Mouse (Mus musculus): ENCODE data around the gene Svop. TPM values are rescaled to one million over a fixed set of nuclear protein-coding genes. Genes with fewer than 3 reads are reported as not detected.
A peak's percentile ranks its signal among the peaks of the same experiment; 100 is the strongest.

Svop gene
- polyA plus RNA-seq, 1 experiment from 2014 or later = 1.4 TPM

DNA sequence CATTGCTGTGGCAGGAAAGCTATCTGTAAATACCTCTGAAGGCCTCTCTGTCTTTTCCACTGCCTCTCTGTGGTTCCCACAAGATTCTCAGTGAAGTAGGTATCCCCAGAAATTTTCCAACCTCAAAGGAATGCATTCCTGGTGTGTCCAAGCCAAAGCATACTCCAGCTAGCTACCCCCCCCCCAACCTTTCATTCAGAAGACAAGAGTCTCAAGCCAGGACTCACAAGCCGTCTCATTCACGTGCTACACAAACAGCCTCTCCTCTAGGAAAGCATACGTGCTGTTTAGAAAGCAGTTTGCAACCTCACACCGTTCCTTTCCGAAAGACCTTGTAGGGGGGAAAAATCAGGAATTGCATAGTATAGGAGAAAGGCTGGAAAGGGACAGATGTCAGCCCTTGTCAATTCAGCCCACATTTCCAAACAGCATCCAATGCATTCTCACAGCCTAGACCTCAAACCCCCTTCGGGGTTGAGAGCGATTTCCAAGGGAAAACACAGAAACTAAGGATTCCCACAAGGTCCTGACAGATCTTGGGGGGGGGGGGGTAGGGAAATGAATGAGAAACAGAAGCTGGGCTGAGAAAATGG is 853 bp downstream of the Svop start:
- Histone ChIP-seq H3K27ac (ENCODE audit: low read depth, low read length) (no peak overlapping the region), H3K4me1 (replicated peaks; ENCODE audit: control insufficient read depth, insufficient read depth, low read length) (no peaks in the 10 kb centered on the region), H3K9ac (ENCODE audit: low read depth, low read length) (no peak overlapping the region), H3K4me2 (replicated peaks; ENCODE audit: low read depth) (no peak overlapping the region), H3K27me3 (replicated peaks; ENCODE audit: control insufficient read depth, insufficient read depth, low read length) (peaks cover 11% of the 10 kb centered on the region; the same call in 1 of the 2 replicates), H3K4me3 (ENCODE audit: low read depth, low read length) (no peak overlapping the region), H3K9me3 (ENCODE audit: control insufficient read depth) (no peaks in the 10 kb centered on the region), H3K36me3 (ENCODE audit: control insufficient read depth, insufficient read depth) (no peaks in the 10 kb centered on the region)
- ATAC-seq = no peak
- 29% methylated on average over 7 of the region's 7 CpGs for WGBS
- TF ChIP-seq CTCF (IDR thresholded peaks at IDR 0.05; ENCODE audit: low read depth) = no peak

DNA sequence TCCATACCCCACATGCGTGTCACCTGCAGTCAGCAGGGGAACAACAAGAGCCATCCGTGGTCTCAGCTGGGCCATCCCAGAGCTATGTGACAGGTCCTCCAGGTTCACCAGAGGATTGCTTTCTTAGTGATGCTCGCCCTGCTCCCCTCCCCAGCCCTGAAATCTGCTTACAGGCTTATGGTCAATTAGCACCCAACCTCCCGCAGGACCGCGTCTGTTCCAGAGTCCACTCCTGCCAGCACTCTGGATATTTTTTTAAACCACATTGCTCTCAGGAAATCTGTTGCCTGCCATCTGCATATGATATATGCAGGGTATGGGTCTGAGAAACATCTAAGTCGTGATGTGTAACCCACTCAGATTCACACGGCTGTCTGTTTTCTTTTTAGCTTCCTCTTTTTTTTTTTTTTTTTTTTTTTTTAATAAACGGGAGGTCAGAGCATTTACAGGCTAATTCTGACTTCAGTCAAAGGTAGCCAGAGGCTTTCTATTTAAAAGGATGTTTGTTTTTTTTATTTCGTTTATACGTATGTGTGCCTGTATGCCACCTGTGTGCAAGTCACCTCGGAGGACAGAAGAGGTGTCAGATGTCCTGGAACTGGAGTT is 3.4 kb downstream of the Svop start:
- Histone ChIP-seq H3K4me3 (ENCODE audit: low read depth, low read length) (no peak overlapping the region), H3K27me3 (replicated peaks; ENCODE audit: control insufficient read depth, insufficient read depth, low read length) (peaks cover 11% of the 10 kb centered on the region; the same call in 1 of the 2 replicates), H3K4me1 (replicated peaks; ENCODE audit: control insufficient read depth, insufficient read depth, low read length) (no peaks in the 10 kb centered on the region), H3K27ac (ENCODE audit: low read depth, low read length) (no peak overlapping the region), H3K36me3 (ENCODE audit: control insufficient read depth, insufficient read depth) (no peaks in the 10 kb centered on the region), H3K4me2 (replicated peaks; ENCODE audit: low read depth) (no peak overlapping the region), H3K9me3 (ENCODE audit: control insufficient read depth) (no peaks in the 10 kb centered on the region), H3K9ac (ENCODE audit: low read depth, low read length) (no peak overlapping the region)
- no peak for ATAC-seq
- TF ChIP-seq CTCF (IDR thresholded peaks at IDR 0.05; ENCODE audit: low read depth) = no peak
- WGBS = 71% methylated on average over 12 of the region's 12 CpGs

DNA sequence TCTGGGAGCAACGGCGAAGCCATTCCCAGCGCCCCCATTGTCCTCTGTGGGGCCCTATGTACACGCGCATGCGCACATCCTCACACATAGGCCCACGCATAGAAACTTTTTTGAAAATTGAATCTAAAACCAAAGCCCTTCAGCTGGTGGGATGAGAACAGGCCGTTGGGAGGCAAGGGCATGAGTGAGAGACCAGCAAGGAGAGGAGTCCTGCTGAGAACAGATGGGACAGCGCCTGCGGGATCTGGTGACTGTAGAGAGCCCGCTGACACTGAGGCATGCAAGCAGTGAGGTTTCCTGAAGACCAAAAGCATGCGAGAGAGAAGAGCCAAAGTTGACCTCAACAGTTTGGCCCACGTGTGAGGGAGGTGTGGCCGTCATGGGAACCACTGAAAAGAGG is 5.9 kb downstream of the Svop start:
- WGBS = 78% methylated on average over 14 of the region's 14 CpGs
- ATAC-seq = no peak
- TF ChIP-seq CTCF (IDR thresholded peaks at IDR 0.05; ENCODE audit: low read depth) = no peak

DNA sequence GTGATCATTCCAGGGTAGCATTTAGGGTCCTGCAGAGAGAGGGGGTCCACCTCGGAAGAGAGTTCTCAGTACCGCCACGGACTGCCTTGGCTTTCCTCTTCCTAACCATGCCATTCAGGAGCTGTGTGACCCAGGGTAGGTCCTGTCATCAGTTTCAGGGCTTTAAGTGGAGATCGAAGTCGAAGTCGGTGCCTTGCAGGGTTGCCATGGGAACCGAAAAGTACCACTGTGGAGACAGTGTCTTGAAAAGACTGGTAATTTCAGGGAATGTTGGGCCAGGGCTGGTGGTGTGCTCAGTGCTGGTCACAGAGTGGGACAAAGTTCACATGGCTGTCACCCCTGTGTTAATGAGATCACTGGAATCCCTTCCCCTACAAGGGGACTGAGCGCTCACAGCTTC is 14.4 kb downstream of the Svop start:
- Histone ChIP-seq H3K4me3 (ENCODE audit: low read depth, low read length) (no peak overlapping the region), H3K4me1 (replicated peaks; ENCODE audit: control insufficient read depth, insufficient read depth, low read length) (no peaks in the 10 kb centered on the region), H3K36me3 (ENCODE audit: control insufficient read depth, insufficient read depth) (no peaks in the 10 kb centered on the region), H3K27ac (ENCODE audit: low read depth, low read length) (no peak overlapping the region), H3K4me2 (replicated peaks; ENCODE audit: low read depth) (no peak overlapping the region), H3K9ac (ENCODE audit: low read depth, low read length) (no peak overlapping the region), H3K9me3 (ENCODE audit: control insufficient read depth) (no peaks in the 10 kb centered on the region), H3K27me3 (replicated peaks; ENCODE audit: control insufficient read depth, insufficient read depth, low read length) (no peaks in the 10 kb centered on the region)
- 77% methylated on average over 8 of the region's 8 CpGs for WGBS
- TF ChIP-seq CTCF (IDR thresholded peaks at IDR 0.05; ENCODE audit: low read depth) = no peak
- no peak for ATAC-seq

More for the DNA sequence above, 5.9 kb downstream of the Svop start:
- no peak overlapping the region for H3K9ac ChIP-seq (ENCODE audit: low read depth, low read length)
- H3K27ac ChIP-seq (ENCODE audit: low read depth, low read length) = no peak overlapping the region
- H3K4me1 ChIP-seq (replicated peaks; ENCODE audit: control insufficient read depth, insufficient read depth, low read length) = no peaks in the 10 kb centered on the region
- H3K4me2 ChIP-seq (replicated peaks; ENCODE audit: low read depth) = no peak overlapping the region
- H3K27me3 ChIP-seq (replicated peaks; ENCODE audit: control insufficient read depth, insufficient read depth, low read length) = peaks cover 1% of the 10 kb centered on the region; the same call in 1 of the 2 replicates
- H3K36me3 ChIP-seq (ENCODE audit: control insufficient read depth, insufficient read depth) = no peaks in the 10 kb centered on the region
- no peak overlapping the region for H3K4me3 ChIP-seq (ENCODE audit: low read depth, low read length)
- no peaks in the 10 kb centered on the region for H3K9me3 ChIP-seq (ENCODE audit: control insufficient read depth)

DNA sequence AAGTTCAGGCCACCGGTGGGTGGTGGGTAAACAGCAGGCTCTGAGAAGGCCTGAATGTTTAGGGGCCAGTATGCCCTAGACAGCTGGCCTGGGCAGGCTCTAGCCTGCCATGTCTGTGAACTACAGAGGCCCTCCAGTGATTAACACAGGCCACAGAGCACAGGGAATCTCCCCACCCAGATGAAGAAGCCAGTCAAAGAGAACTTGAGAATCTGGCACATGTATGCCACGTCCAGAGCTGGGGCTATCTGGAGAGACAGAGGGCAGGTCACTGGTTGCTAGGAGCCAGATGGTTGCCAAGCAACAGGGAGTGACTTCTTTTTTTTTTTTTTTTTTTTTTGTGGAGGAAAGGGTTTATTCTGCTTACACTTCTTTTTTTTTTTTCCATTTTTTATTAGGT is 19.1 kb downstream of the Svop start:
- Histone ChIP-seq H3K27me3 (replicated peaks; ENCODE audit: control insufficient read depth, insufficient read depth, low read length) (no peaks in the 10 kb centered on the region), H3K27ac (ENCODE audit: low read depth, low read length) (no peak overlapping the region), H3K4me1 (replicated peaks; ENCODE audit: control insufficient read depth, insufficient read depth, low read length) (no peaks in the 10 kb centered on the region), H3K9ac (ENCODE audit: low read depth, low read length) (no peak overlapping the region), H3K36me3 (ENCODE audit: control insufficient read depth, insufficient read depth) (no peaks in the 10 kb centered on the region), H3K4me3 (ENCODE audit: low read depth, low read length) (no peak overlapping the region), H3K4me2 (replicated peaks; ENCODE audit: low read depth) (no peak overlapping the region), H3K9me3 (ENCODE audit: control insufficient read depth) (no peaks in the 10 kb centered on the region)
- no peak for TF ChIP-seq CTCF (IDR thresholded peaks at IDR 0.05; ENCODE audit: low read depth)
- no peak for ATAC-seq
- 49% methylated on average over 2 of the region's 2 CpGs for WGBS

DNA sequence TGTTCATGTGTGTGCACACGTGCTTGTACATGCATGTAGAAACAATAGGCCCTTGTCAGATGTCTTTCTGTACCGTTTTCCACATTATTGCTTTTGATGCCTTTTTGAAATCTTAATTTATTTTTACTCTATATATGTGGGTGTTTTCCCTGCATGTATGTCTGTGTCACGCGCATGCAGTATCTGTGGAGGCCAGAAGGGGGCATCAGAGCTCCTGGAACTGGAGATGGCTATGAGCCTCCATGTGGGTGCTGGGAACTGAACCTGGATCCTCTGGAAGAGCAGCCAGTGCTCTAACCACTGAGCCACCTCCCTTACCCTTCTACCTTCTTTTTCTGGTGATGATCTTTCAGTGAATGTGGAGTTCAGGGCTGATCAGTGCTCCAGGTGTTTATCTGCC is 20.5 kb downstream of the Svop start:
- H3K27me3 ChIP-seq (replicated peaks; ENCODE audit: control insufficient read depth, insufficient read depth, low read length) = no peaks in the 10 kb centered on the region
- no peaks in the 10 kb centered on the region for H3K9me3 ChIP-seq (ENCODE audit: control insufficient read depth)
- no peaks in the 10 kb centered on the region for H3K36me3 ChIP-seq (ENCODE audit: control insufficient read depth, insufficient read depth)
- no peaks in the 10 kb centered on the region for H3K4me1 ChIP-seq (replicated peaks; ENCODE audit: control insufficient read depth, insufficient read depth, low read length)
- WGBS = 95% methylated on average over 4 of the region's 4 CpGs
- 0 out of 2 replicates have a peak, but pooled peaks have one; percentile 14 for TF ChIP-seq CTCF (IDR thresholded peaks at IDR 0.05; ENCODE audit: low read depth)
- no peak overlapping the region for H3K9ac ChIP-seq (ENCODE audit: low read depth, low read length)
- H3K27ac ChIP-seq (ENCODE audit: low read depth, low read length) = no peak overlapping the region
- no peak overlapping the region for H3K4me3 ChIP-seq (ENCODE audit: low read depth, low read length)
- no peak overlapping the region for H3K4me2 ChIP-seq (replicated peaks; ENCODE audit: low read depth)
- ATAC-seq = no peak

Data from intestine, postnatal 0 days (tissue).